Mouse (Mus musculus) ES-Bruce4 (cell line): ENCODE results near the gene Sepsecs. TPM values are rescaled to one million over a fixed set of nuclear protein-coding genes. Genes with fewer than 3 reads are reported as not detected.

Experiments
- H3K27ac ChIP-seq: 2 replicates; pipeline ENCODE4 v1.5.1; 2012; ENCODE audit warnings: low read length, inconsistent platforms; ENCODE audit not compliant: insufficient read depth
- H3K27me3 ChIP-seq: 2 replicates; pipeline ENCODE4 v1.6.1; 2012; ENCODE audit warnings: mild to moderate bottlenecking, low read length, inconsistent platforms; ENCODE audit not compliant: control insufficient read depth, poor library complexity, insufficient read depth, severe bottlenecking
- H3K36me3 ChIP-seq: 2 replicates; pipeline ENCODE4 v1.6.1; 2012; ENCODE audit warnings: inconsistent platforms, mild to moderate bottlenecking, low read length, moderate library complexity; ENCODE audit not compliant: control insufficient read depth, poor library complexity, insufficient read depth, severe bottlenecking
- H3K4me1 ChIP-seq: one replicate; pipeline ENCODE4 v1.8.1; 2011; ENCODE audit warnings: low read length; ENCODE audit not compliant: control insufficient read depth, insufficient read depth
- H3K4me3 ChIP-seq: 2 replicates; pipeline ENCODE4 v1.5.1; 2011; ENCODE audit warnings: low read depth, mild to moderate bottlenecking, low read length
- H3K9ac ChIP-seq: 2 replicates; pipeline ENCODE4 v1.6.1; 2012; ENCODE audit warnings: low read depth, mild to moderate bottlenecking, inconsistent platforms; ENCODE audit not compliant: poor library complexity, severe bottlenecking
- H3K9me3 ChIP-seq: replicated peaks from 2 replicates; pipeline ENCODE4 v1.6.1; 2012; ENCODE audit warnings: mild to moderate bottlenecking, low read length, inconsistent platforms; ENCODE audit not compliant: control insufficient read depth, poor library complexity, insufficient read depth, severe bottlenecking
- CTCF ChIP-seq: IDR thresholded peaks from one replicate; pipeline ENCODE4 v1.8.1; 2011; ENCODE audit warnings: low read depth, low read length
- EP300 ChIP-seq: IDR thresholded peaks from 2 replicates; pipeline ENCODE4 v1.6.1; 2011; ENCODE audit warnings: low read depth, low read length; ENCODE audit not compliant: insufficient read depth
- POLR2A ChIP-seq: IDR thresholded peaks from one replicate; pipeline ENCODE4 v1.8.1; 2011; ENCODE audit warnings: low read length; ENCODE audit not compliant: insufficient read depth
- polyA plus RNA-seq: library from polyadenylated mRNA; stranded (reverse); fragments of >200 nt; gene quantifications from 2 replicates; pipeline ENCODE4 v1.2.4, GENCODE M21; 2011; ENCODE audit warnings: low read depth; ENCODE audit not compliant: missing spikeins, insufficient read depth, insufficient read length

Gene Sepsecs
- polyA plus RNA-seq, 1 experiment: 10.7 TPM

DNA sequence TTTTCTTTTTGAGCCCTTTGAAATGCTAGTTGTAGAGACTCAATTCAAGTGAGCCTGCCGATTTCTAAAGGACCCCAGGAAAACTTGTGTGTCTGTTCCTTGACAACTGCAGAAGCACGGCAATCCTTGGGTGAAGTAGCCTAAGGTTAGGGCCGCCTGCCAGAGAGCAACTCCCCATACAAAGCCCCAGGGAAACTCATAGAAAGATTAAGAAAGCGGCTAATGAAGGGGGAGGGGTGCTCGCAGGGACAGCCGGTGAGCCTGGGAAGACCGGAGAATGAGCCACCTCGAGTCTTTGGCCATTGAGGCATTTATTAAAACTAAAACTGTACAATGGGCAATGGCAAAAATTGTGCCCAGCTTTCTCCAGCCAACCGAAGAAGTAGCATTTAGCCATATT is 3.8 kb upstream of the Sepsecs start:
- TF ChIP-seq POLR2A: no peak
- TF ChIP-seq EP300: no peak
- TF ChIP-seq CTCF: no peak
- H3K27ac ChIP-seq: no peak overlapping the region
- H3K9me3 ChIP-seq: no peaks in the 10 kb centered on the region
- H3K4me1 ChIP-seq: no peaks in the 10 kb centered on the region
- no peaks in the 10 kb centered on the region for H3K36me3 ChIP-seq
- no peaks in the 10 kb centered on the region for H3K27me3 ChIP-seq
- H3K4me3 ChIP-seq: no peak overlapping the region
- no peak overlapping the region for H3K9ac ChIP-seq

DNA sequence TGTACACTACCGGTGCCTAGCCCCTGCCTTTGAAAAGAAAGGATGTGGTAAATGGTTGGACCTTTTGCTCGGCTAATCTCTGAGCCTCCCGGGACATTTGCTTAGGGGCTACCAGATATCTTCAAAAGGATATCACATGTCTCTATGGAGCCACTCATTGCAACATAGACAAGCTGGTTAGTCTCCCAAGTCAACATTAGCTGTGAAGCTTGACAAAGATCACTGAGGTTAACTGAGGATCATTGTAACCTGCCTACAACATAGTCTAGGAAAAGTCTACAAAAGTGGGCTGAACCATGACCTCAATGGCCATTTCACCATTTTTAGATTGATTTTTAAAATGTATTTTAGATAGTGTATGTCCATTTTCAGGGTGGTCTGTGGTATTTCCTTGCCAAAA is 1.2 kb upstream of the Sepsecs start:
- TF ChIP-seq EP300 (no peak), POLR2A (no peak), CTCF (no peak)
- Histone ChIP-seq H3K9me3 (no peaks in the 10 kb centered on the region), H3K9ac (no peak overlapping the region), H3K4me3 (no peak overlapping the region), H3K27me3 (no peaks in the 10 kb centered on the region), H3K36me3 (no peaks in the 10 kb centered on the region), H3K4me1 (no peaks in the 10 kb centered on the region), H3K27ac (no peak overlapping the region)

DNA sequence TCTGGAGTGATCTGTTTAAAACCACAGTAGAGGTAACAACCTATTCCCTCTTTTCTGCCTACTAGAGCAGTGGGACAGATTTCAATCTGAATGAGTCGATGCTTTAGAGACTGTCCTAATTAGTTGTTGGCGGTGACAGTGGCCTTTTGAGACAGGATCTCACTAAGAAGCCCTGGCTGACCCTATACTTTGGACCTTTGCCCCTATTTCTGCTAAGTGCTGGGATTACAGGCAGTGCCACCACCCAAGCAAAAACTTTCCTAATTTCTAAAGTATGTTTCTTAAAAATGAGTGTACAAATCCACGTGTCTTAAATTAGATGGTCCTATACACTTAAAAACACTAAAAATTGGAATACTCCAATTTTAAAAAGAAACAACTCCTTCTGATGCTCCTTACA is 2.7 kb downstream of the Sepsecs start:
- no peak overlapping the region for H3K4me3 ChIP-seq
- peaks cover 3% of the 10 kb centered on the region; the same call in 1 of the 2 replicates for H3K36me3 ChIP-seq
- H3K27ac ChIP-seq: no peak overlapping the region
- no peaks in the 10 kb centered on the region for H3K4me1 ChIP-seq
- H3K27me3 ChIP-seq: no peaks in the 10 kb centered on the region
- H3K9me3 ChIP-seq: no peaks in the 10 kb centered on the region
- H3K9ac ChIP-seq: no peak overlapping the region
- TF ChIP-seq EP300 (no peak), POLR2A (no peak), CTCF (no peak)

DNA sequence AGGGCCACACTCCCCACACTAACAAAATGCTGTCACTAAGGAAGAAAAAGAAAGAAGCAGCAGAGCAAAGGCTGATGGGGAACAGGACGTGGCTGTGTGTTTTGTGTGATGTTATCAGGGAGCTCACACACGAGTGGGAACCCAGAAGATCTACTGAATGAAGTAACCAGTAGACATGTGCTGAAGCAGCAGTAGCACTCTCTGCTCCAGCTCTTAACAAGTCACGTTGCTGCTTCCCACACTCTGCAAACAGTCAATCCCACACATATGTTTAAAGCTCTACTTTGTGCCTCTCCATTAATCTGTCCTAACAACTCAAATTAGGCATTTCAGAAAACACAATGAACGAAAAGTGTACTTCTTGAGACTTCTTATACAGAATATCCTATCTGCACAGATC is 11.6 kb downstream of the Sepsecs start:
- no peaks in the 10 kb centered on the region for H3K4me1 ChIP-seq
- TF ChIP-seq CTCF: no peak
- TF ChIP-seq EP300: no peak

DNA sequence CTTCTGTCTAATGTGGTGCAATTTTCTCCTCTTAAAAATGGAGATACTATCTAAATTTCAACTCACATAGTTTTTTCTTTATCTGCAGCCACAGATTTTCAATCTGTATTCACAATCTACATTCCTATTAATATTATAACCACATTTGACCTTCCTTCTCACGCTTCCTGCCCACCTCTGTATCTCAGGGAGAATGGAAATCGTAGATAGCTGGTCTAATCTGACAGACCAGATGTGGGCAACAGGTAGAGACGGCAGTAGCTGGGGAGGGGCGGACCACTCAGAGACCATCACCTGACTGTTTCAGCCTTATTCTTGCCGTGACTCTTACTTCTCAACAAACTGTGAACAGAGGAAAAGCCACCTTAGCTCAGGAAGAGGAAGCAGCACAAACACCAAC is 12.2 kb downstream of the Sepsecs start:
- H3K9ac ChIP-seq: no peak overlapping the region
- no peaks in the 10 kb centered on the region for H3K4me1 ChIP-seq
- H3K9me3 ChIP-seq: no peaks in the 10 kb centered on the region
- H3K27ac ChIP-seq: no peak overlapping the region
- no peak overlapping the region for H3K4me3 ChIP-seq
- no peak for TF ChIP-seq CTCF
- no peak for TF ChIP-seq EP300
- TF ChIP-seq POLR2A: no peak
- H3K27me3 ChIP-seq: no peaks in the 10 kb centered on the region
- H3K36me3 ChIP-seq: peaks cover 2% of the 10 kb centered on the region; the same call in 1 of the 2 replicates

More for the DNA sequence above, 11.6 kb downstream of the Sepsecs start:
- no peak overlapping the region for H3K4me3 ChIP-seq
- H3K9me3 ChIP-seq: no peaks in the 10 kb centered on the region
- no peaks in the 10 kb centered on the region for H3K27me3 ChIP-seq
- no peak overlapping the region for H3K27ac ChIP-seq
- H3K9ac ChIP-seq: no peak overlapping the region
- H3K36me3 ChIP-seq: 0 out of 2 replicates have a peak, but pooled peaks cover 2% of the 10 kb centered on the region

DNA sequence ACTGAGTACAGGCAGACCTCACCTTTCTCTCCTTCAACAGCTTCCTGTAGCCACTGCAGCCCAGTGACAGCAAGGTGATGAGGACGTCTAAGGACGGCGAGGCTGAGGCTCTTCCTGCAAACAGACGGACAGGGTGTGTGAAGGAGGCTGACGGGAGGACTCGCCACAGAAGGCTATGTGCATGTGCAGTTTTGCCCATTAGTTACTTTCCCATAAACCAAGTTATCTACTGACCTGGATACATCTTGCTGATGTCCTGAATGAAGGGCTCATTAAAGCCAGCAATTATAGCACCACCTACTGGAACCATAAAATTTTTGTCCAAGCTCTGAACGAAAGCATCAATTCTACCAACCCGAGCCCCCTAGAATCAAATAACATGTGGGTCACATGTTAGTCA is 13.5 kb downstream of the Sepsecs start:
- peaks cover 2% of the 10 kb centered on the region; the same call in 1 of the 2 replicates for H3K36me3 ChIP-seq
- H3K27ac ChIP-seq: no peak overlapping the region

DNA sequence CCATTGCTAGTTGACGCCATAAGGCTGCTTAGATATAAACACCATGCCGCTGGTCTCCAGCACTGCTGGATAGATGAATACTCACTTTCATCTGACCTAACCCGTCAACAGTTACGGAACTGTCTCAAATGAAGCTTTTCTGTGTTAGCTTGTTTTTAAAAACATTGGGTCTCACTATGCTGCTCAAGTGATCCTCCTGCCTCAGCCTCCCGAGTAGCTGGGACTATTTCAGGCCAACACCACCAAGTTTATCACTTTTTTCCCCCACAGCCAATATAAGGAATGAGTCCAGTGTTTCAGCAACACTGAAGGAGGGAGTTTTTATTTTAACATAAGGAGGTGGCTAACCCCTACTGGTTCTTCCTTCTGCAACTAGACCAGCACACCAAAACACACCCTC is 14.5 kb downstream of the Sepsecs start:
- Histone ChIP-seq H3K4me3 (no peak overlapping the region), H3K36me3 (peaks cover 2% of the 10 kb centered on the region; the same call in 1 of the 2 replicates), H3K27me3 (no peaks in the 10 kb centered on the region), H3K27ac (no peak overlapping the region), H3K9ac (no peak overlapping the region), H3K4me1 (no peaks in the 10 kb centered on the region), H3K9me3 (no peaks in the 10 kb centered on the region)
- no peak for TF ChIP-seq POLR2A
- no peak for TF ChIP-seq CTCF
- TF ChIP-seq EP300: no peak

More for the DNA sequence above, 13.5 kb downstream of the Sepsecs start:
- H3K27me3 ChIP-seq: no peaks in the 10 kb centered on the region
- H3K9ac ChIP-seq: no peak overlapping the region
- no peak overlapping the region for H3K4me3 ChIP-seq
- no peak for TF ChIP-seq POLR2A
- TF ChIP-seq EP300: no peak
- TF ChIP-seq CTCF: no peak
- H3K4me1 ChIP-seq: no peaks in the 10 kb centered on the region
- no peaks in the 10 kb centered on the region for H3K9me3 ChIP-seq
